Mouse (Mus musculus): ENCODE measurements around the gene Pgm1. TPM values are rescaled to one million over a fixed set of nuclear protein-coding genes. Genes with fewer than 3 reads are reported as not detected.
A peak's percentile ranks its signal among the peaks of the same experiment; 100 is the strongest.

Pgm1 gene
- polyA plus RNA-seq, 1 experiment from 2014 or later = 193 TPM

DNA sequence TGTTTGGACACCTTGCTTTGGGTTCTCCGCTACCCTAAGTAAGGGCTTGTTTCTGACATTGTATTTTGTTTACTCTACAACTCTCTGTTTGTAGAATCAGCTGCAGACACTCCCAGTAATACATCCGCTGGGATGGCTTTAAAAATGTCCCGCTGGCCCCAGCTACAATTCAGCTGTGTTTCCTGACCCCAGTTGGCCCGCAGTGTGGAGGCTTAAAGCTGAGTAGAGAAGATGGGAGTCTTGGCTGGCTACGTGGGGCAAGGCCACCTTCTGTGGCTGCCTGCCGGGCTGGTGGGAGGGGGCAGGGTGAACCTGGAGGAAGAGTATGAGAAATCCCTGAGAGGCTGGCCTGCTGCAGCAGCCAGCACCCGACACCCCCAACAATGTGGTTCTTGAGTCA, 59.6 kb downstream of the Pgm1 start:
- no peak for ATAC-seq
- H3K27ac ChIP-seq = no peak overlapping the region
- 54% methylated on average over 7 of the region's 7 CpGs for WGBS

DNA sequence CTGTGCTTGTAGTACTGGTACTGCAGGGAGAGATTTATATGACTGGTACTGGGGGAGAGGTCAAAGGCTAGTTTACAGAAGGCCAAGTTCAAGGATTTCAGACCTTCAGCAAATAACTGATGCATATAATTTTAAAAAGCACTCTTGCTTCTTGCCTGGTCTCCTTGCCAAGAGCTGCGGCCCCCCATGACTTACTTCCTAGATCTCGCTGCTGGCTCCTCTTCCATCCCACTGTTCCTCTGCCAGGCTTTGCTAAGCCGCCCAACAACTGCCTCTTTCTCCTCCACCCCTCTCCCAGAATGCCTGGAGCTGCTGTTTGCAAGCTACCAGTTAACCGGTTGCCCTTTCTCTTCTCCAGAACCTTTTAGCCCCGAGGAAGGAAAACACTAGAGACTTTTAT, 71.8 kb downstream of the Pgm1 start:
- no peak overlapping the region for H3K4me3 ChIP-seq (replicated peaks)
- H3K9ac ChIP-seq = no peak overlapping the region
- H3K36me3 ChIP-seq = no peaks in the 10 kb centered on the region
- no peak overlapping the region for H3K4me2 ChIP-seq (replicated peaks)
- WGBS = 60% methylated on average over 5 of the region's 5 CpGs
- H3K9me3 ChIP-seq = no peaks in the 10 kb centered on the region
- no peak overlapping the region for H3K27ac ChIP-seq
- no peaks in the 10 kb centered on the region for H3K27me3 ChIP-seq (replicated peaks)
- no peak for ATAC-seq
- H3K4me1 ChIP-seq (replicated peaks) = no peaks in the 10 kb centered on the region

More for the DNA sequence above, 59.6 kb downstream of the Pgm1 start:
- Histone ChIP-seq H3K4me3 (replicated peaks) (no peak overlapping the region), H3K4me1 (replicated peaks) (peaks cover 2% of the 10 kb centered on the region; the same call in 1 of the 2 replicates), H3K4me2 (replicated peaks) (no peak overlapping the region), H3K9ac (no peak overlapping the region), H3K36me3 (0 out of 2 replicates have a peak, but pooled peaks cover 3% of the 10 kb centered on the region), H3K9me3 (no peaks in the 10 kb centered on the region), H3K27me3 (replicated peaks) (no peaks in the 10 kb centered on the region)

GRCm38 (mm10) chr4:100001806-100002205, 72.6 kb downstream of the Pgm1 start:
- Histone ChIP-seq H3K9me3 (no peaks in the 10 kb centered on the region), H3K27me3 (replicated peaks) (no peaks in the 10 kb centered on the region), H3K27ac (no peak overlapping the region), H3K4me1 (replicated peaks) (no peaks in the 10 kb centered on the region), H3K36me3 (no peaks in the 10 kb centered on the region), H3K4me2 (replicated peaks) (no peak overlapping the region), H3K4me3 (replicated peaks) (no peak overlapping the region), H3K9ac (no peak overlapping the region)
- 66% methylated on average over 7 of the region's 7 CpGs for WGBS
- no peak for ATAC-seq

- H3K4me2 ChIP-seq (replicated peaks) = no peak overlapping the region
- ATAC-seq = no peak
- H3K4me3 ChIP-seq (replicated peaks) = no peak overlapping the region
- H3K36me3 ChIP-seq = no peaks in the 10 kb centered on the region
- no peaks in the 10 kb centered on the region for H3K9me3 ChIP-seq
- WGBS = 68% methylated on average over 7 of the region's 7 CpGs
- no peak overlapping the region for H3K9ac ChIP-seq
- H3K27ac ChIP-seq = no peak overlapping the region
- H3K4me1 ChIP-seq (replicated peaks) = peaks cover 9% of the 10 kb centered on the region
- H3K27me3 ChIP-seq (replicated peaks) = no peaks in the 10 kb centered on the region
These were observed 78.5 kb downstream of the Pgm1 start for GRCm38 (mm10) chr4:100007721-100008120.

DNA sequence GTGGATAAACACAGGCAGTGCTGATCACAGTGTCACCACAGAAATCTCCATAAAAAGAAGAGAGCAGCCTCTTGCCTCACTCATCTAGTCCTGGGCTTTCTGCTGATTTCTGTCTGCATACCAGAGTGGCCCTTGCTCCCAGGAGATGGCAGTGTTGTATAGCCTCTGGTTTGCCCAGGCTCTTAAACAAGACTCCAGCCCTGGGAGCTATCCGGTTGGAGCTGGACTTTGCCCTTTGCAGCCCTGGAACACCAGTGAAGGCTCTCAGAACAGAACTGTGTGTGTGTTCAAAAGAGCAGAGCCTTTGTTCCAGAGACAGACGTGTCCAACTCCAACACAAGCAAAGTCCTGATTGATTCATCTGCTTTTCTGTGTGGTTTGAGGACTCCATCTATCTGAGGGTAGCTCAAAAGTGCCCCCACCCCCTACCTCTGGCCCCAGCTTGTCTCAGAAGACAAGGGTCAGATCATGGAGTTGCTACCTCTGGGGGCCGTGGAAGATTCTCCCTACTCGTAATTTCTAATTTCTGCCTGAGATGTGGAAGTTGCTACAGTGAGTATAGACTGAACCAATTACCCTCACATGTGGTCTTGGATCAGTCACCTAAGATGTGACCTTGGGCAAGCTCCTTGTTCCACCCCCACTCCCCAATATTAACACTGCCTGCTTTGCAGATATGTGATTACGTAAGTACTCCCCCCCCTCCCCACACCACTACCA, 79.3 kb downstream of the Pgm1 start:
- peaks cover 9% of the 10 kb centered on the region for H3K4me1 ChIP-seq (replicated peaks)
- peak; percentile 97 for ATAC-seq
- no peak overlapping the region for H3K9ac ChIP-seq
- H3K27ac ChIP-seq = peak overlapping the region; percentile 57; the same call in 1 of the 2 replicates
- no peak overlapping the region for H3K4me3 ChIP-seq (replicated peaks)
- no peak overlapping the region for H3K4me2 ChIP-seq (replicated peaks)
- 34% methylated on average over 5 of the region's 5 CpGs for WGBS
- H3K36me3 ChIP-seq = no peaks in the 10 kb centered on the region
- no peaks in the 10 kb centered on the region for H3K9me3 ChIP-seq
- no peaks in the 10 kb centered on the region for H3K27me3 ChIP-seq (replicated peaks)

- Histone ChIP-seq H3K27me3 (replicated peaks) (no peaks in the 10 kb centered on the region), H3K4me2 (replicated peaks) (no peak overlapping the region), H3K36me3 (no peaks in the 10 kb centered on the region), H3K27ac (peak overlapping the region; percentile 15; the same call in 1 of the 2 replicates), H3K9ac (no peak overlapping the region), H3K4me1 (replicated peaks) (peaks cover 9% of the 10 kb centered on the region), H3K9me3 (no peaks in the 10 kb centered on the region), H3K4me3 (replicated peaks) (no peak overlapping the region)
- 49% methylated on average over 8 of the region's 8 CpGs for WGBS
- ATAC-seq = peak; percentile 40; the same call in 1 of the 2 replicates
These were observed 80.0 kb downstream of the Pgm1 start for GRCm38 (mm10) chr4:100009211-100009678.

GRCm38 (mm10) chr4:100010916-100011315, 81.7 kb downstream of the Pgm1 start:
- Histone ChIP-seq H3K9me3 (no peaks in the 10 kb centered on the region), H3K27ac (0 out of 2 replicates have a peak overlapping the region, but pooled peaks have one; percentile 3), H3K36me3 (no peaks in the 10 kb centered on the region), H3K9ac (no peak overlapping the region), H3K27me3 (replicated peaks) (no peaks in the 10 kb centered on the region), H3K4me1 (replicated peaks) (peaks cover 9% of the 10 kb centered on the region), H3K4me2 (replicated peaks) (no peak overlapping the region), H3K4me3 (replicated peaks) (no peak overlapping the region)
- no peak for ATAC-seq
- WGBS = 94% methylated on average over 3 of the region's 3 CpGs

DNA sequence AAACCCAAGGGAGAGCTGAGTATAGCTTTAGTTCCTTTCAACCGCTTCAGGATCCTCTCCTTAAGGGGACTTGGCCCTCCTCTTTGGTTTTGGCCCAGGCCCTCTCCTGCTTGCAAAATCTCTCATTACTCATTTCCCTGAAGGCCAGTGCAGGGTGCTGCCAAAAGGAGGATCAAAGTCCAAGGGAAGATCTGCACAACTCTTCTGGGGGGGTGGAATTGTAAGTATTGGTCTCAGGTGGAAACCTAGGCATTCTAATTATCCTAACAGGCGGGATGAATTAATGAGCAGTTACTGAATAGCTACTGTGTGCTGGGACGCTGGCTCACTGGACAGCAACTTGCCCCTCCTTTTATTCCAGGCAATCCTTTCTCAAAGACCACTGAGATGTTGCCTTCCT, 82.3 kb downstream of the Pgm1 start:
- WGBS = 72% methylated on average over 3 of the region's 3 CpGs

GRCm38 (mm10) chr4:100012361-100013035, 83.3 kb downstream of the Pgm1 start:
- WGBS = 81% methylated on average over 8 of the region's 8 CpGs

More for the DNA sequence above, 82.3 kb downstream of the Pgm1 start:
- Histone ChIP-seq H3K4me1 (replicated peaks) (peaks cover 9% of the 10 kb centered on the region), H3K36me3 (no peaks in the 10 kb centered on the region), H3K9ac (no peak overlapping the region), H3K4me3 (replicated peaks) (no peak overlapping the region), H3K27me3 (replicated peaks) (no peaks in the 10 kb centered on the region), H3K4me2 (replicated peaks) (no peak overlapping the region), H3K9me3 (no peaks in the 10 kb centered on the region), H3K27ac (no peak overlapping the region)
- ATAC-seq = no peak

GRCm38 (mm10) chr4:100027773-100028172, 98.6 kb downstream of the Pgm1 start:
- Histone ChIP-seq H3K4me1 (replicated peaks) (no peaks in the 10 kb centered on the region), H3K27me3 (replicated peaks) (no peaks in the 10 kb centered on the region)
- ATAC-seq = peak; percentile 63

More at GRCm38 (mm10) chr4:100012361-100013035, 83.3 kb downstream of the Pgm1 start:
- H3K4me1 ChIP-seq (replicated peaks) = peaks cover 9% of the 10 kb centered on the region
- no peaks in the 10 kb centered on the region for H3K27me3 ChIP-seq (replicated peaks)
- no peak overlapping the region for H3K4me3 ChIP-seq (replicated peaks)
- no peak overlapping the region for H3K4me2 ChIP-seq (replicated peaks)
- no peaks in the 10 kb centered on the region for H3K36me3 ChIP-seq
- H3K27ac ChIP-seq = no peak overlapping the region
- H3K9ac ChIP-seq = no peak overlapping the region
- no peaks in the 10 kb centered on the region for H3K9me3 ChIP-seq
- no peak for ATAC-seq

GRCm38 (mm10) chr4:100028641-100029040, 99.4 kb downstream of the Pgm1 start:
- no peak overlapping the region for H3K9ac ChIP-seq
- H3K4me3 ChIP-seq (replicated peaks) = no peak overlapping the region
- no peaks in the 10 kb centered on the region for H3K27me3 ChIP-seq (replicated peaks)
- H3K36me3 ChIP-seq = no peaks in the 10 kb centered on the region
- no peaks in the 10 kb centered on the region for H3K9me3 ChIP-seq
- H3K4me2 ChIP-seq (replicated peaks) = no peak overlapping the region
- no peak overlapping the region for H3K27ac ChIP-seq
- H3K4me1 ChIP-seq (replicated peaks) = no peaks in the 10 kb centered on the region
- 10% methylated on average over 3 of the region's 3 CpGs for WGBS
- no peak for ATAC-seq

More at GRCm38 (mm10) chr4:100027773-100028172, 98.6 kb downstream of the Pgm1 start:
- no peaks in the 10 kb centered on the region for H3K9me3 ChIP-seq
- H3K4me3 ChIP-seq (replicated peaks) = no peak overlapping the region
- no peak overlapping the region for H3K4me2 ChIP-seq (replicated peaks)
- no peak overlapping the region for H3K9ac ChIP-seq
- 57% methylated on average over 3 of the region's 3 CpGs for WGBS
- H3K36me3 ChIP-seq = no peaks in the 10 kb centered on the region
- H3K27ac ChIP-seq = no peak overlapping the region

DNA sequence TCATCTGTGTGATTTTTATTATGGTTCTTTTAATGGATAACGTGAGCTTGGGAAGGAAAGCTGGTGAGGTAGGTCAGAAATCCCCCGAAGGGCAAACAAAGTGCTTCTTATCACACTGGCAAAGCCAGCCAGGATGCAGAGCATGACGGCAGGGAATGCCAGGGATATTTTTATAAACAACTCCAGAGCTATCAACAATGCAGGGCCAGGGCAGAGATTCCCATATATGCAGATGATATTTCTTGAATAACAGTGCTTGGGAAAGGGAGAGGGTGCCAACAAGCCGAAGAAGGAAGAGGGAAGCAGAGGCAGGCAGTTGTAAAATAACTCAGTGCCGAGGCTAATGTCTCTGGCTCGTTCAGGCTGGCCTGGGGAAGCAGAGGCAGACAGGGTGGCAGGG, 102.1 kb downstream of the Pgm1 start:
- 30% methylated on average over 6 of the region's 6 CpGs for WGBS
- ATAC-seq = no peak
- Histone ChIP-seq H3K4me2 (replicated peaks) (no peak overlapping the region), H3K9me3 (no peaks in the 10 kb centered on the region), H3K27ac (no peak overlapping the region), H3K4me3 (replicated peaks) (no peak overlapping the region), H3K27me3 (replicated peaks) (no peaks in the 10 kb centered on the region), H3K36me3 (no peaks in the 10 kb centered on the region), H3K9ac (no peak overlapping the region), H3K4me1 (replicated peaks) (no peaks in the 10 kb centered on the region)
